Mouse (Mus musculus) retina, postnatal 7 days (tissue): ENCODE measurements around the gene Znrd1.
"Not testable (repeated sequence)": the region's sequence is repeated elsewhere in the genome, so short reads cannot be mapped to it uniquely, and the experiment has no call there.

Experiments used
- DNase-seq: peaks from one replicate; pipeline ENCODE4 v3.0.0-alpha.2; 2012; ENCODE audit warnings: low read depth, low spot score

Gene Znrd1

GRCm38 (mm10) chr17:36957999-36958743 is at the start of gene Znrd1, which contains the start of gene Znrd1as:
Gene Znrd1 (minus strand): TSS chr17:36958559.
Gene Znrd1as (plus strand): TSS chr17:36958592.
- DNase-seq, result peak; percentile 97

- no peak for DNase-seq
Measured at GRCm38 (mm10) chr17:37003366-37003765, 45.0 kb upstream of the Znrd1 start.

- DNase-seq, result peak; percentile 25
Measured at GRCm38 (mm10) chr17:37002364-37003330, 44.3 kb upstream of the Znrd1 start.

DNA sequence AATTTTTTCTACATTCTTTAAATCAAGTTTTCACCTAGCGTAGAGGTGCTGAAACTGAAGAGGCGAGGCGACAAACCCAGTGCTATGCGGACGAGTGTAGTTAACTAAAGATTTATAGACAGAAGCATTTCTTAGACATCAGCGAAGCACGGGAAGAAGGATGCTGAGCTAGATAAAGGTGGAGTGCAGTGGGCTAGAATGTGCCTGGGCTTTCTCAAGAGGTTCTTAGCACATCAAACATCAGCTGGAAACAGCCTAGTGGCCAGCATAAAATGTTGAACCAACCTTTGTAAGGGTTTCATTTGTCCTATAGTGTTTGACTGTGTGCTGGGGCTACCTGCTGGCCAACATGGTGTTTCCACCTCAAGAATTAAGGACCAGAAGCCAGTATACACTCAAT is 42.5 kb upstream of the Znrd1 start, which contains the start of gene Zfp57:
TSS of gene Zfp57 (plus strand) at position 301 of the 400 bp plus-strand sequence.
- DNase-seq, result no peak

- no peak for DNase-seq
Measured at GRCm38 (mm10) chr17:36998477-36998876, 40.1 kb upstream of the Znrd1 start.

- peak; percentile 73 for DNase-seq
Measured at GRCm38 (mm10) chr17:36997033-36997735, 38.8 kb upstream of the Znrd1 start.

GRCm38 (mm10) chr17:36995448-36995847 is 37.1 kb upstream of the Znrd1 start:
- no peak for DNase-seq

DNA sequence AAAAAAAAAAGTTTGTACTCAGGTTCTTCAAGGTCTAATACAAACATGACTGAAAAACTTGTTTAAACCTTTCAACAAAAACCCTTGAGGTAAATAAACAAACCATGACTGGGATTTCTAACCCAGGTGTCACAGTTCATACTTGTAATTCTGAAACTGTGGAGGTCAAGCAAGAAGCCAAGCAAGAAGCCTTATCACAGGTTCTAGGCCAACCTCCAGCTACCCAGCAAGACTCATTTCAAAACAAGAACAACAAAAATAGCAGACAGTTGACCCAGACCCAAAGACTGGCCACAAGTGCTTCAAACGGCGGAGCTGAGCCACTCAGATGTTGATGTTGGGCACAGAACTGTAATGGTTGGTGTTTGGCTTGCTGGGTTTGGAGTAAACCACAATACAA is 36.2 kb upstream of the Znrd1 start:
- DNase-seq, result no peak

GRCm38 (mm10) chr17:36993770-36994325 is 35.5 kb upstream of the Znrd1 start:
- no peak for DNase-seq

DNA sequence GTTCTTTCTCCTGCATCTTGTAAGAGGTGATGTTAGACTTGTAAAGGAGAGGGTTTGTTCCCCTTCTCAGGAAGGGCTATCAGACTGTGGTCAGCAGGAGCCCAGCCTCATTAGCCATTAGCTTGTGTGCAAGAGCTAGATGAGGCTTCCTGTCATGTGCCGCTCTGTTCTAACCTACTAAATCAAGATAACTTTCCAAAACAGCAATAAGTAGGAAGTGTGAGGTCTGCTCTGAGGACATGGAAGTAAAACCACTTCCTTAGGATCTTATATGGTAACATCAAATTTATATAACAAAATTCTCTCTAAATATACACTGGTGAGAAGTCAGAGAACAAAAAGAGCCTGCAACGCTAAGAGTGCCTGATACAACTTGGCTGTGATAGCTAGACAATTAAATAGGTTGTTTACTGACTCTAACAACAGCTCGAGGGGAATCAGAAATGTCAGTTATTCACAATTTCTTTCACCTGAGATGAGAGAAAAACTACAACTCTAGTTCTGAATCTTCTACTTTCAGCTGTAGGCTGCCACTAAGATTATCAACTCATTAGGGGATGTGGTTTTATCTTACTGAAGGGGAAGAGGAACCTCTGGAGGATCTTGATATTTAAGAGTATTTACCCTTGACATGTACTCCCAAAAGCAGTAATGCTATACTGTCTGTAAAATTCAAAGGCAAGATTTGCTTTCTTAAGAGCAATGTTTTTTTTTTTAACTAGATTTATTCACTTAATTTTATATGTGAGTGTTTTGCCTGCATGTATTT is 34.2 kb upstream of the Znrd1 start:
- DNase-seq, result no peak

GRCm38 (mm10) chr17:36990630-36991029 is 32.3 kb upstream of the Znrd1 start:
- not testable (repeated sequence) for DNase-seq

- no peak for DNase-seq
Measured at GRCm38 (mm10) chr17:36989437-36989836, 31.1 kb upstream of the Znrd1 start, which contains the start of gene H2-M5. Gene H2-M5 (minus strand): TSS chr17:36989537.

GRCm38 (mm10) chr17:36988475-36988874 is 30.1 kb upstream of the Znrd1 start:
- DNase-seq, result no peak

GRCm38 (mm10) chr17:36982253-36983155 is 24.1 kb upstream of the Znrd1 start:
- DNase-seq, result no peak

- DNase-seq, result no peak
Measured at GRCm38 (mm10) chr17:36981845-36982244, 23.5 kb upstream of the Znrd1 start.

GRCm38 (mm10) chr17:36981221-36981813 is 23.0 kb upstream of the Znrd1 start, which contains the start of gene 2410137M14Rik:
Gene 2410137M14Rik (minus strand): TSS chr17:36981237.
- DNase-seq, result no peak

DNA sequence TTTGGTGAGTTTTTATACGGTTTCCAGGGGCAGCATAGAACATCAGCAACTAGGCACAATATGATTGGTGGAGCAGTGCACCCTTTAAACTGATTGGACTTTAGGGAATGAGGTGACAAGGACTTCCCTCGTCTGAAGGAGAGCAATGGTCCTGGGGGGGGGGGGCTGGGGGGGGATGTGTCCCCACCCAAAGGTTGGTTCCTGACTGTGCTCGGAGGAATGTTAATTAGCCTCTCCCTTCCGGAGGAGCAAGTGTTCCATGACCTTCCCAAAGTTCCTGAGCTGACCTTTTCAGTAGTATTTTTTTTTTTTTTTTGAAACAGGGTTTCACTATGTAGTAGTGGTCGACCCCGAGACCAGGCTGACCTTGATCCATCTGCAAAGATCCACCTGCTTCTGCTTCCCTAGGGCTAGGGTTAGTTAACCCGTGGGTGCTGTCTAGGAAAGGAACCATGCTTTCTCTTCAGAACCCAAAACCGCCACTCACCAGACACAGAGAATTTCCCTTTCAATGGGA is 15.0 kb upstream of the Znrd1 start:
- DNase-seq, result no peak

DNA sequence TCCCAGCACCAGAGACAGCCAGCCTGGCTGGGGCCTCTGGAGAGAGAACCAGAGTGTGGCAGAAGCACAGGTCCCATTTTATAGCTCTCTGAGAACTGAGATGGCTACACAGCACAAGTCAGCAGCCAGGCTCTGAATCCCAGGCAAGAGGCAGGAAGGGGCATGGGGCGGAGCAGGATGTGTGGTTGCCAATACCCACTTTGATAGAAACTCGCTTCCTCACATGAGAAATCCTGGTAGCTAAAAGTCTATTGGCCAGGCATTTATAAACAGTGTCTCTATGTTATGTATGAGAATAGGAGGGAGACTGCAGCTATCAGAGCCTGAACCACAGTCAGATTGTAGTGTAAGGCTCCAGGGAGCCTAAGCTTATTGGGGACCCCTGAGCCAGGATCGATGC is 14.4 kb upstream of the Znrd1 start:
- no peak for DNase-seq
